Mouse (Mus musculus): ENCODE measurements around the gene Hist1h4c.
"Not testable (repeated sequence)": the region's sequence is repeated elsewhere in the genome, so short reads cannot be mapped to it uniquely, and the experiment has no call there.

The Hist1h4c gene

GRCm38 (mm10) chr13:23695514-23695913, 2.7 kb downstream of the Hist1h4c start, which contains the start of gene Hist1h1t:
Gene Hist1h1t, plus strand, starts transcription at chr13:23695814.
- DNase-seq (ENCODE audit: low spot score): peak; percentile 48

DNA sequence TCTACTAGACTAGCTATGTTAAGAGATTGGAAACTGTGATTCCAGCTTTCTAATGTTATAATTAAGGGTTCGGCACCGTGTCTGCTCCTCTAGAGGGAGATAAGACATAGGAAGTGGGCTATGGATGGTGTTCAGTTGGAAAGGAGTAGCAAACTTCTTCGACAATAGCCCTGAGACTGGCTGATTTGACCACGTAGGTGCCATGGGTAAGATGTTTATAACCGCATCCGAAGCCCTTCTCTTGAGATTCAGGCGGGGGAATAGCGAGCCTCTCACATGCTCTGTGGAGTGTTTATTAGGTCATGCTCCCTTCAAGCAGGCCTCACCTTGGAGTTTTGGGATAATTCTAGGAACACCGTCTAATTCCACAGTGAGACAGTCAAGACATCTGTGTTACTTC, 3.3 kb downstream of the Hist1h4c start:
- DNase-seq (ENCODE audit: low spot score): no peak

- no peak for DNase-seq (ENCODE audit: low spot score)
Observed at GRCm38 (mm10) chr13:23693856-23694440, 4.3 kb downstream of the Hist1h4c start.

- no peak for DNase-seq (ENCODE audit: low spot score)
Observed at GRCm38 (mm10) chr13:23689459-23689858, 8.8 kb downstream of the Hist1h4c start.

DNA sequence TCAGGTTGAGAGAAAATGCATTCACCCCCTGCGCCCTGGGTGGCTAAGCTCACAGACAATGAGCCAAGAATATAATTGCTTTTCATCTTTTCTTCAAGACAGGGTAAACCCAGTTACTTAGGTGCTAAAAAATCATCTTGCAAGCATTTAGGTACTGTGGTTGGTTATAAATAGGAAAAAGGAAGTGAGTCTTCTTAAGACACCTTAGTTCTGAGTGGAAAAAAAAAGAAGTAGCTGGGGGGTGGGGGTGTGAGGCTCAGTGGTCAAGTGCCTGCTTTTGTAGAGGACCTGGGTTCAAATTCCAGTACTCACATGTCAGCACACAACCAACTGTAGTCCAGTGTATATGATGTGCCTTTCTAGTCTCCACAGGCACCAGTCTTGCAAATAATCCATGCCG, 9.3 kb downstream of the Hist1h4c start:
- DNase-seq (ENCODE audit: low spot score): no peak

- DNase-seq (ENCODE audit: low spot score): no peak
Observed at GRCm38 (mm10) chr13:23687907-23688306, 10.3 kb downstream of the Hist1h4c start.

GRCm38 (mm10) chr13:23687181-23687580, 11.1 kb downstream of the Hist1h4c start:
- no peak for DNase-seq (ENCODE audit: low spot score)

DNA sequence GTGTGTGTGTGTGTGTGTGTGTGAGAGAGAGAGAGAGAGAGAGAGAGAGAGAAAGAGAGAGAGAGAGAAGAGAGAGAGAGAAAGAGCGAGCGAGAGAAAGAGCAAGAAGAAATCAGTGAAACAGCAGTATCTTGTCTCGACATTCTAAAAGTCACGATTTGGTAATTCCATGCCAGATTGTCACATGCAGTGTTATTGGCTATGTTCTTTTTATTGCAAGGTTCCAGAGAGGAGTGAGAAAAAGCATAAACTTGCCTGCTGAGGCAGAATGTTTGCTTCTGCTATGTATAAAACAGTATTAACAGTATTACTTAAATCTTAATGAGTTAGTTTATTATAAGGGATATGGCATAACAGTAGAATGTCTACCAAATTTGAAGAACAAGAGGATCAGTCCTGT, 12.3 kb downstream of the Hist1h4c start:
- no peak for DNase-seq (ENCODE audit: low spot score)

DNA sequence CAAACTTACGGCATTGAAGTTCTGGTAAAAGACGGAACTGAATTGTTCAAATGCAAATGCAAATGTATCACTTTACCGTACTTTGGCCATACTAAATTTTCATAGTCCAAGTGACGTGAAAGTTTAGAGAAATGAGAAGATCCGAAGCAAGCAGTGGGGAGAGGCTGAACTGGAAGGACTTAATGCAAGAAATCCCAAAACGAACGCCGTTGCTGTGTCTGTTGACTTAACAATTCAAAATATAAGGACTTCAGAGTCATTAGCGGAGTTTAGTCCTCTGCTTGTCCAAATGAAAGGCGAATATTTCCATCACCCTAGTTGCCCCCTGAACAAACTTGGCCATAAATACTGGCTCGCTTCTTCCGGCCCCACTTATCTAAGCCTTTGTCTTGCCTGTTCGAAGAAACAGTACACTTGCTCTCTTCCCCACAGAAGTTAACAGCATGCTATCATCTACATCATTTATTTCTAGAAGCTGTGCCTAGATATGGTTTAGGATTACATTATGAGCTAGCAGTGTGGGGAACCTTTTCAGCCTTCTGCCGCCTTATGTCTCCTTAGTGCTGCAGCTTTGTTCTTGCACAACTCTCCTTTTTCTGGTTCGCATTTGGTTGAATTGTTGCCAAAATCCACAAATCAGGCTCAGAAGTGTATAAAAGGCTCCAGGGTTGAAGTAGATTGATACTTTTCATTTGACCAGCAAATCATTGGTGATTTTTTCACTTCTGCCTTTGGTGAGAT, 13.0 kb downstream of the Hist1h4c start:
- no peak for DNase-seq (ENCODE audit: low spot score)

DNA sequence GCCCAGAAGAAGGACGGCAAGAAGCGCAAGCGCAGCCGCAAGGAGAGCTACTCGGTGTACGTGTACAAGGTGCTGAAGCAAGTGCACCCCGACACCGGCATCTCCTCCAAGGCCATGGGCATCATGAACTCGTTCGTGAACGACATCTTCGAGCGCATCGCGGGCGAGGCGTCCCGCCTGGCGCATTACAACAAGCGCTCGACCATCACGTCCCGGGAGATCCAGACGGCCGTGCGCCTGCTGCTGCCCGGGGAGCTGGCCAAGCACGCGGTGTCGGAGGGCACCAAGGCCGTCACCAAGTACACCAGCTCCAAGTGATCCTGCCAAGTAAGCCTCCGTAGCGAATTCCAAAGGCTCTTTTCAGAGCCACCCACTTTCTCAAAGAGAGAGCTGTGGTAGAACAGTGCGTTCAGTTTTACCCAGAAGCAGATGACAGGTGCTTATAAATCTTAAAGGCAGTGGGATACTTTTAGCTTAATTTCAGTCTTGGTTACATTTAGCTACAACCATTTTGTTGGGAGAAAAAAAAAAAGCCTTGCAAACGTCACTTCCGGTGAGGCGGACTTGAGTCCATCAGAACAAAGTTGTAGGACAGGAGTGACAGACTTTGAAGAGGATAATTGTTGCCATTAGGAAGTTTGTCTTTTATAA, 13.8 kb downstream of the Hist1h4c start:
- not testable (repeated sequence) for DNase-seq (ENCODE audit: low spot score)

DNA sequence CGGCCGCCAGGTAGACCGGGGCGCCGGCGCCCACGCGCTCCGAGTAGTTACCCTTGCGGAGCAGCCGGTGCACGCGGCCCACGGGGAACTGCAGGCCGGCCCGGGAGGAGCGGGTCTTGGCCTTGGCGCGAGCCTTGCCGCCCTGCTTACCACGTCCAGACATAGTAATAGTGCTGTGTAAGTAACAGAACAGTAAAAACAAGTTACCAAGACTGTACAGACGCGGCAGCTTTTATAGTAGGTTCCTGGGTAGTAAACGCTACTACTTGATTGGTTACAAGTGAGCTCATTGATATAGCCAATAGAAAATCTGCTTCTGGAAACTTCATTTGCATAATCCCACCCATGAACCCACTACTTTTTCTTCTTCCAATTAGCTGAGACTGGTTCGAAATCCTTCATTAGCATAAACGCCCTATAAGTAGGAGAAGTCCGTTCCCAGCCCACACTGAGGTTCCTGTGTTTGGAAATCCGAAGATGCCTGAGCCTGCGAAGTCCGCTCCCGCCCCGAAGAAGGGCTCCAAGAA, 14.4 kb downstream of the Hist1h4c start, which contains the start of the genes Hist1h2ac and Hist1h2bc:
Gene Hist1h2ac, minus strand, starts transcription at position 194 of the 527 bp plus-strand sequence.
Gene Hist1h2bc, plus strand, starts transcription at position 445 of the 527 bp plus-strand sequence.
- peak; percentile 71 for DNase-seq (ENCODE audit: low spot score)

DNA sequence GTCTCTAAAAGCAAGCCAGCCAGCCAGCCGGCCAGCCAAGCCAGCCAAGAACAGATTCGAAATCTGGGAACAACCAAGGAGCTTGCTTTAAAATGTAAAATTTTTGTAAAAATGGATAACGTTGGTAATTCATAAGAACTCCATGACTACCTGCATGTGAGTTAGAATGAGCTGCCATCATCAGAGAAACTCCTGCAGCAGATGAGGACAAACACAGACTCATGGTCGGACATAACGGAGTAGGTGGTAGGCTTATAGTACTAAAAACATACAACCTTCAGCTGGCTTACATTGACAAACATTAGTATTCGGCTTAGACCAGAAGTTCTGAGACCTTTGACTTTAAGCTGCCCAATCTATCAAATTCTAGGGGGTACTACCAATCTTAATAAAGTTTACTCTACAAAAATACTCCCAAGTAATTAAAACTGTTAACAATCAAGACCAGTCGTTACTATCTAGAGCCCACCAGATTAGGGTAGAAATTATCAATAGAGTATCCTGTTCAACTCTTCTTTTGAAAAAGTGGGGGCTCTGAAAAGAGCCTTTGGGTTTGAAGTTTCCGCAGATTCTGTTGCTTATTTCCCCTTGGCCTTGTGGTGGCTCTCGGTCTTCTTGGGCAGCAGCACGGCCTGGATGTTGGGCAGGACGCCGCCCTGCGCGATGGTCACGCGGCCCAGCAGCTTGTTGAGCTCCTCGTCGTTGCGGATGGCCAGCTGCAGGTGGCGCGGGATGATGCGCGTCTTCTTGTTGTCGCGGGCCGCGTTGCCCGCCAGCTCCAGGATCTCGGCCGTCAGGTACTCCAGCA, 15.1 kb downstream of the Hist1h4c start:
- not testable (repeated sequence) for DNase-seq (ENCODE audit: low spot score)

DNA sequence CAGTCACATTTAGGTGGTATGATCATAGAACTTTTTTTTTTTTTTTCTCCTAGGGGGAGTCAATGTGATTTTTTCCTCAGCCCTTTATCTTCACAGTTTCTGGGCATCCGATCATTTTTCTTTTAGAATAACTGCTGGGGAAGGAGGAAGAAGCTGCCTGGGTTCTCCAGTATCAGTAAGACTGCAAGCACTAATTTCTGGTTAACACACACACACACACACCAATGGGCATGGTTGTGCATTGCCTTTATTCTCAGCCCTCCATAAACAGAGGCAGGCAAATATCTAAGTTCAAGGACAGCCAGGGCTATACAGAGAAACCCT, 15.7 kb downstream of the Hist1h4c start:
- no peak for DNase-seq (ENCODE audit: low spot score)

GRCm38 (mm10) chr13:23681990-23682582, 16.2 kb downstream of the Hist1h4c start:
- DNase-seq (ENCODE audit: low spot score): no peak

DNA sequence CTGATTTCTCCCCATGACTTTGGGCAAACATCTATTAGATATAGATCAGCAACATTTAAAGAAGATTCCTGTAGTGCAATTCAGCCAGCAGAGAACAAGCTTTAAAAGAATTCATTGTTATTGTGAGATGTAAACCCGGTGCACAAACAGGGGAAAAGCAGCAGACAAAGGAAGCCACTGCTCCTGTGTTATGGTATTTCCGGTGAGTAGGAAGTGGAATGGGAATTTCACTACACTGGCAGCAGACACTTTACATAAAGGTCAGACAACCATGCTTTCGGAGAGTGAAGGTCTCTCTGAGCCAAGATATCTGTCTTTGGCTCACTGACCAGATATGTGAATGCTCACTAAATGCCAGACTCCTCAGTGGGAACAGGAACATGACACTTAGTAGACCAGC, 35.7 kb downstream of the Hist1h4c start:
- no peak for DNase-seq (ENCODE audit: low spot score)

- DNase-seq (ENCODE audit: low spot score): no peak
Observed at GRCm38 (mm10) chr13:23659636-23660366, 38.5 kb downstream of the Hist1h4c start.
